Mouse (Mus musculus): ENCODE data around the gene Hoxa10. TPM values are rescaled to one million over a fixed set of nuclear protein-coding genes. Genes with fewer than 3 reads are reported as not detected.

Hoxa10 gene
- polyA plus RNA-seq, 2 experiments: 0.04 TPM; not detected in 1

DNA sequence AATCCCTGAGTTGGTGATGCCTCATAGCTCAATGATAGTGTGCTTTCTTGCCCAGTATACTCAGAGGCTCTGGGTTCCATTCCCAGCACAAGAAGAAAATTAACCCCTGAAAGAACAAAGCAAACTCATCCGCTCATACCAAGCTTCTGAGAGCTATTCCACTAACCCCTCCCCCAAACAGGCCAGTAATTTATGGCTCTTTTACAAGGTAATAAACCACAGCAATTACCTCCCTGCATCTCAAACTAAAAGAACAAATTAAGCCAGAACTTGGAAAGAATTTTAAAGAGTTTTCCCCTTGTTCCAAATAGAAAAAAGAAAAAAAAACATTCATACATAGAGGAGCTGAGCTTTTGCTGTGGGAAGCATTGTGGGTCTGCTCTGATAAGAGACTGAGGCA is 57.9 kb downstream of the Hoxa10 start:
- WGBS (ENCODE audit: insufficient replicate concordance): 56% methylated on average over 1 of the region's 1 CpGs
- no peaks in the 10 kb centered on the region for H3K9me3 ChIP-seq (ENCODE audit: control insufficient read depth, low read length)
- no peak for ATAC-seq (ENCODE audit: insufficient read depth)
- DNase-seq (ENCODE audit: low read depth in 3 of 3, low spot score in 3 of 3): no peak
- no peak overlapping the region for H3K27ac ChIP-seq
- no peaks in the 10 kb centered on the region for H3K36me3 ChIP-seq (replicated peaks; ENCODE audit: control insufficient read depth, insufficient read depth, low read depth)
- TF ChIP-seq CTCF (IDR thresholded peaks at IDR 0.05; ENCODE audit: low read depth) (no peak), EP300 (IDR thresholded peaks at IDR 0.05; ENCODE audit: low read depth) (no peak)
- H3K9ac ChIP-seq (replicated peaks): no peak overlapping the region
- no peak overlapping the region for H3K4me2 ChIP-seq (ENCODE audit: low read depth)
- H3K4me1 ChIP-seq (replicated peaks; ENCODE audit: control insufficient read depth in 2 of 2, insufficient read depth in 2 of 2, low read length in 1 of 2): 0 out of 4 replicates have a peak, but pooled peaks cover 0 to 3% of the 10 kb centered on the region in 2 experiments
- H3K27me3 ChIP-seq (ENCODE audit: control insufficient read depth, insufficient read depth, low read length): peaks cover 63% of the 10 kb centered on the region
- no peak overlapping the region for H3K4me3 ChIP-seq (ENCODE audit: insufficient read depth in 1 of 2, low read depth in 2 of 2, low read length in 2 of 2)

DNA sequence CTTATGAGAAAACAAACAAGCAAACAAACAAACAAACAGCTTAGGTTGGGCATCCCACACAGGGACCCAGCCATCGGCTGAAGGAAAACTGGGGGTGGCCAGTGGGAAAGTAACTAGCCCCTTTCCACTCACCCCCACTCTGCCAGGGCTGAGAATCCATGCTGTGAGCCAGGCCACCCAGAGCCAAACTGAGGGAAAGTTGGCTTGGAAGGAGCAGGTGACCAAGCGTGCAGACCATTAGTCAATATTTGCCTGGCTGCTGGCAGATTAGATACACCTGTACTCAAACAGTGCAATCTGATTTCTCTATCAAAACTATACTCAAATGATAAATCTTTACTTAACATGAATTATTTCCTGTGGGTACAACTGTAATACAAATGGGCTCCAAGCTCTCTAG is 58.6 kb downstream of the Hoxa10 start:
- Histone ChIP-seq H3K36me3 (replicated peaks; ENCODE audit: control insufficient read depth, insufficient read depth, low read depth) (no peaks in the 10 kb centered on the region), H3K27ac (no peak overlapping the region), H3K4me1 (replicated peaks; ENCODE audit: control insufficient read depth in 2 of 2, insufficient read depth in 2 of 2, low read length in 1 of 2) (0 out of 4 replicates have a peak, but pooled peaks cover 0 to 3% of the 10 kb centered on the region in 2 experiments), H3K9ac (replicated peaks) (no peak overlapping the region), H3K27me3 (ENCODE audit: control insufficient read depth, insufficient read depth, low read length) (peaks cover 65% of the 10 kb centered on the region), H3K4me2 (ENCODE audit: low read depth) (no peak overlapping the region), H3K9me3 (ENCODE audit: control insufficient read depth, low read length) (no peaks in the 10 kb centered on the region), H3K4me3 (ENCODE audit: insufficient read depth in 1 of 2, low read depth in 2 of 2, low read length in 2 of 2) (no peak overlapping the region)
- DNase-seq (ENCODE audit: low read depth in 3 of 3, low spot score in 3 of 3) (no peak), ATAC-seq (ENCODE audit: insufficient read depth) (no peak)
- TF ChIP-seq CTCF (IDR thresholded peaks at IDR 0.05; ENCODE audit: low read depth) (no peak), EP300 (IDR thresholded peaks at IDR 0.05; ENCODE audit: low read depth) (no peak)
- 51% methylated on average over 2 of the region's 2 CpGs for WGBS (ENCODE audit: insufficient replicate concordance)

MicroRNA genes within 50 kb of the gene (microRNA counts, 519-probe panel; counts per million panel counts)
- 69.9 counts per million for microRNA mmu-miR-196b

Small RNA genes lying within 50 kb of the gene (microRNA-seq; reads per million reads assigned to microRNA genes)
- 523 reads per million, percentile 66 among the genes with 10 or more reads in this experiment for gene Mir196b

Other genes with a start within 250 kb of the Hoxa10 start
- gene Skap2, start 228.3 kb downstream of the Hoxa10 start, polyA plus RNA-seq (2012; rRNA removed): 5.4 and 10.1 TPM in 2 replicates
- 18.4 and 19.4 TPM in 2 replicates for gene Skap2, start 228.3 kb downstream of the Hoxa10 start, polyA plus RNA-seq (2014; fragmentation: Nextera tagmentation; extraction: Ambion mirVana)
- gene Hoxa1, start 82.5 kb downstream of the Hoxa10 start, polyA plus RNA-seq (2012; rRNA removed): 0.21 and 0.33 TPM in 2 replicates
- 0.40 and 0.47 TPM in 2 replicates for gene Hoxa1, start 82.5 kb downstream of the Hoxa10 start, polyA plus RNA-seq (2014; fragmentation: Nextera tagmentation; extraction: Ambion mirVana)
- 0.26 and 0.30 TPM in 2 replicates for gene Hoxa2, start 76.0 kb downstream of the Hoxa10 start, polyA plus RNA-seq (2012; rRNA removed)
- gene Hoxa2, start 76.0 kb downstream of the Hoxa10 start, polyA plus RNA-seq (2014; fragmentation: Nextera tagmentation; extraction: Ambion mirVana): 0.14 and 0.33 TPM in 2 replicates
- 0.03 and 0.04 TPM in 2 replicates for gene 5730596B20Rik, start 63.4 kb downstream of the Hoxa10 start, polyA plus RNA-seq (2012; rRNA removed)
- gene 5730596B20Rik, start 63.4 kb downstream of the Hoxa10 start, polyA plus RNA-seq (2014; fragmentation: Nextera tagmentation; extraction: Ambion mirVana): 0.03 TPM in 1 of 2 replicates, not detected in the other
- gene Hoxa4, start 49.1 kb downstream of the Hoxa10 start, polyA plus RNA-seq (2012; rRNA removed): 0.25 and 0.26 TPM in 2 replicates
- gene Hoxa4, start 49.1 kb downstream of the Hoxa10 start, polyA plus RNA-seq (2014; fragmentation: Nextera tagmentation; extraction: Ambion mirVana): 0.09 and 0.14 TPM in 2 replicates
- gene Hoxa5, start 36.3 kb downstream of the Hoxa10 start, polyA plus RNA-seq (2012; rRNA removed): 0.52 and 0.97 TPM in 2 replicates
- 0.16 and 0.43 TPM in 2 replicates for gene Hoxa5, start 36.3 kb downstream of the Hoxa10 start, polyA plus RNA-seq (2014; fragmentation: Nextera tagmentation; extraction: Ambion mirVana)
- not detected in 2 replicates for gene Hoxa6, start 32.1 kb downstream of the Hoxa10 start, polyA plus RNA-seq (2012; rRNA removed)
- gene Hoxa6, start 32.1 kb downstream of the Hoxa10 start, polyA plus RNA-seq (2014; fragmentation: Nextera tagmentation; extraction: Ambion mirVana): not detected in 2 replicates
- gene Hoxa3, start 27.5 kb downstream of the Hoxa10 start, polyA plus RNA-seq (2012; rRNA removed): 0.37 and 0.43 TPM in 2 replicates
- 0.13 and 0.38 TPM in 2 replicates for gene Hoxa3, start 27.5 kb downstream of the Hoxa10 start, polyA plus RNA-seq (2014; fragmentation: Nextera tagmentation; extraction: Ambion mirVana)
- not detected in 2 replicates for gene Gm28308, start 27.5 kb downstream of the Hoxa10 start, polyA plus RNA-seq (2012; rRNA removed)
- gene Gm28308, start 27.5 kb downstream of the Hoxa10 start, polyA plus RNA-seq (2014; fragmentation: Nextera tagmentation; extraction: Ambion mirVana): not detected in 2 replicates
- 0.18 and 0.26 TPM in 2 replicates for gene Hoxa7, start 19.0 kb downstream of the Hoxa10 start, polyA plus RNA-seq (2012; rRNA removed)
- 0.18 and 0.23 TPM in 2 replicates for gene Hoxa7, start 19.0 kb downstream of the Hoxa10 start, polyA plus RNA-seq (2014; fragmentation: Nextera tagmentation; extraction: Ambion mirVana)
- 0.58 and 0.76 TPM in 2 replicates for gene Hoxa9, start 9.8 kb downstream of the Hoxa10 start, polyA plus RNA-seq (2012; rRNA removed)
- 0.28 and 0.43 TPM in 2 replicates for gene Hoxa9, start 9.8 kb downstream of the Hoxa10 start, polyA plus RNA-seq (2014; fragmentation: Nextera tagmentation; extraction: Ambion mirVana)
- 0.03 TPM in 1 of 2 replicates, not detected in the other for gene Hoxa11, start 5.0 kb upstream of the Hoxa10 start, polyA plus RNA-seq (2012; rRNA removed)
- gene Hoxa11, start 5.0 kb upstream of the Hoxa10 start, polyA plus RNA-seq (2014; fragmentation: Nextera tagmentation; extraction: Ambion mirVana): not detected in 2 replicates
- gene Hoxa13, start 20.0 kb upstream of the Hoxa10 start, polyA plus RNA-seq (2012; rRNA removed): 0.02 and 0.09 TPM in 2 replicates
- gene Hoxa13, start 20.0 kb upstream of the Hoxa10 start, polyA plus RNA-seq (2014; fragmentation: Nextera tagmentation; extraction: Ambion mirVana): not detected in 2 replicates
- gene Evx1, start 72.6 kb upstream of the Hoxa10 start, polyA plus RNA-seq (2012; rRNA removed): 0.03 TPM in 1 of 2 replicates, not detected in the other
- gene Evx1, start 72.6 kb upstream of the Hoxa10 start, polyA plus RNA-seq (2014; fragmentation: Nextera tagmentation; extraction: Ambion mirVana): not detected in 2 replicates